Mouse (Mus musculus) intestine, embryonic 16.5 days (tissue): ENCODE measurements around the gene Smad1. TPM values are rescaled to one million over a fixed set of nuclear protein-coding genes. Genes with fewer than 3 reads are reported as not detected.

Experiments used
- ATAC-seq: fragments of 200-750 bp; cut with Nextera tagmentation; 2 replicates; pipeline ENCODE4 v1.8.0; 2017; ENCODE audit warnings: moderate TSS enrichment, moderate library complexity
- H3K27ac ChIP-seq: fragments of 300-500 bp; sonication (generic); 2 replicates; pipeline ENCODE4 v1.5.1; 2014; ENCODE audit warnings: mild to moderate bottlenecking, low read length
- H3K27me3 ChIP-seq: fragments of 300-500 bp; sonication (generic); replicated peaks from 2 replicates; pipeline ENCODE4 v1.6.1; 2014; ENCODE audit warnings: low read length, control low read depth, mixed read lengths; ENCODE audit not compliant: control insufficient read depth, insufficient read depth
- H3K36me3 ChIP-seq: fragments of 300-500 bp; sonication (generic); 2 replicates; pipeline ENCODE4 v1.6.1; 2014; ENCODE audit warnings: low read length, control low read depth; ENCODE audit not compliant: control insufficient read depth, insufficient read depth
- H3K4me1 ChIP-seq: fragments of 300-500 bp; sonication (generic); 2 replicates; pipeline ENCODE4 v1.6.1; 2014; ENCODE audit warnings: low read length, control low read depth, mixed read lengths; ENCODE audit not compliant: control insufficient read depth, insufficient read depth
- H3K4me2 ChIP-seq: fragments of 300-500 bp; sonication (generic); 2 replicates; pipeline ENCODE4 v1.6.1; 2014; ENCODE audit warnings: low read depth, low read length, control low read depth
- H3K4me3 ChIP-seq: fragments of 300-500 bp; sonication (generic); 2 replicates; pipeline ENCODE4 v1.5.1; 2014; ENCODE audit warnings: mild to moderate bottlenecking, low read length
- H3K9ac ChIP-seq: fragments of 300-500 bp; sonication (generic); 2 replicates; pipeline ENCODE4 v1.6.1; 2014; ENCODE audit warnings: low read depth, low read length
- H3K9me3 ChIP-seq: fragments of 300-500 bp; sonication (generic); 2 replicates; pipeline ENCODE4 v1.6.1; 2016; ENCODE audit warnings: low read length, control low read depth; ENCODE audit not compliant: control insufficient read depth
- WGBS: fragments of 180-500 bp; shearing (Covaris S2); extraction: QIAGEN DNeasy Blood & Tissue Kit; methylation state at CpG from one replicate; pipeline ENCODE4 v1.1.7; 2014; 5-methylcytosine and 5-hydroxymethylcytosine counted together
- polyA plus RNA-seq: library from polyadenylated mRNA; unstranded; fragments of >200 nt; fragmentation: Nextera tagmentation; extraction: Ambion mirVana; gene quantifications from 2 replicates; pipeline ENCODE4 v1.2.1, GENCODE M21; 2015

Gene Smad1
- polyA plus RNA-seq, 1 experiment from 2014 or later: 33.6 TPM

DNA sequence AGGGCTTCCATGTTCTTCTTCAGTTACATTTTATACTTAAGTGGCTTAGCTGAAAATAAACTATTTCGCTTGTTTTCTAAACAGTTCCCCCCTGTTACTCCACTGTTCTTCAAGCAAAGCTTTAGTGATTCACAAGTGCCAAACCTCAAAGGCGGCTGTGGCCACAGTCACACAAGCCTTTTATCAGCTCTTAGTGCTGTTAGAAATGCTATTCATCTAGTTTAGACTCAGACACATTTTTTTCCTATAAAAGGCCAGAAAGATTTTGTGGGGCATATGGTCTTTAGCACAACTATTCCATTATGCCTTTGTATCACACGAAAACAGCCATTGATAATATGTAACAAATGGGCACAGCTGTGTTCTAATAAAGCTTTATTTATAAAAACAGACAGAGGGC is 48.5 kb downstream of the Smad1 start:
- Histone ChIP-seq H3K36me3 (peaks cover 2% of the 10 kb centered on the region; the same call in 1 of the 2 replicates), H3K4me3 (no peak overlapping the region), H3K4me2 (no peak overlapping the region), H3K27me3 (no peaks in the 10 kb centered on the region), H3K4me1 (peaks cover 15% of the 10 kb centered on the region; the same call in 1 of the 2 replicates), H3K27ac (peak overlapping the region; percentile 21; the same call in 1 of the 2 replicates), H3K9ac (no peak overlapping the region), H3K9me3 (no peaks in the 10 kb centered on the region)
- ATAC-seq: no peak
- WGBS: 43% methylated on average over 3 of the region's 3 CpGs

DNA sequence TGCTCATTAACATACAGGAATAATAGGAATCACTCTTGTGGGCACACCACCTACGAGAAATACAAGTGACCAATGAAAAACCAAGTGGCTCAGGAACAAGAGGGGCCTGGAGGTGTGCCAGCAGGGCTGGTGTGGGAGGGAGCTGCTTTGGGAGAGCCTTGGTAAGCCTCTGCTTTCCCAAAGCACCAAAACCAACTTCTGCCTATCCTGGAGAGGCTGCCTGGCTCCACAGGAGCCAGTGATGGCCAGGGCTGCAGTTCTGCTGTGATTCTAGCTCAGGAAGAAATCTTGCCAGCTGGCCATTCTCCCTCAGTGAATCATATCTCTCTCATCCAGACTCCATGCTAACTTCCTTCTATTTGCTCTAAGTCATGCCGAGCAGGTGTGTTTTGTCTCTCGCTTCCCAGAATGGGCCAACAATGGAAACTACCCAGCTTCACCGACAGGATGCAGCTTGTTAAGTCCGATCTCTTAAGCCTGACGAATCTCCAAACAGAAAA is 49.2 kb downstream of the Smad1 start:
- ATAC-seq: peak; percentile 52
- peaks cover 14% of the 10 kb centered on the region; the same call in 1 of the 2 replicates for H3K4me1 ChIP-seq
- H3K27ac ChIP-seq: peak overlapping the region; percentile 57
- H3K27me3 ChIP-seq: no peaks in the 10 kb centered on the region
- no peak overlapping the region for H3K4me3 ChIP-seq
- H3K4me2 ChIP-seq: no peak overlapping the region
- WGBS: 28% methylated on average over 6 of the region's 6 CpGs
- H3K9ac ChIP-seq: no peak overlapping the region
- peaks cover 2% of the 10 kb centered on the region; the same call in 1 of the 2 replicates for H3K36me3 ChIP-seq
- no peaks in the 10 kb centered on the region for H3K9me3 ChIP-seq

DNA sequence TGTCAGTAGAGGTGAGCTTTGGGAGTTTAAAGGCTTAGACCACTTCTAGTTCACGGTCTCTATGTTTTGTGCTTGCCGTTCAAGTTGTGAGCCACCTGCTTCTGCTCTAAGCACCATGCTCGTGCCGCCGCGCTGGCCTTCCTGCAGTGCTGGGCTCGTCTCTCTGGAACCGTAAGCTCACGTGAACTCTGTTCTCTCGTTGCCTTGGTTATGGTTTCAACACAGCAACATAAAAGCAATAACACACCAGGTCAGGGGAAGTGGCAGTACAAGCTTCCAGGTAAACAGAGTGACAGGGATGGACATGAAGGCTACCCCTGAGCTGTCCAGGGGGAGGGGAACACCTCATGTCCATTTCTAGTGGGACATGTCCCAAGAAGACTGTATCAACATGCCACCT is 52.9 kb downstream of the Smad1 start:
- H3K27me3 ChIP-seq: no peaks in the 10 kb centered on the region
- H3K9ac ChIP-seq: no peak overlapping the region
- H3K4me3 ChIP-seq: no peak overlapping the region
- ATAC-seq: peak; percentile 69
- no peak overlapping the region for H3K27ac ChIP-seq
- 0 out of 2 replicates have a peak, but pooled peaks cover 6% of the 10 kb centered on the region for H3K4me1 ChIP-seq
- no peaks in the 10 kb centered on the region for H3K9me3 ChIP-seq
- H3K36me3 ChIP-seq: no peaks in the 10 kb centered on the region; the same call in 1 of the 2 replicates
- 75% methylated on average over 10 of the region's 10 CpGs for WGBS
- H3K4me2 ChIP-seq: no peak overlapping the region; the same call in 1 of the 2 replicates

DNA sequence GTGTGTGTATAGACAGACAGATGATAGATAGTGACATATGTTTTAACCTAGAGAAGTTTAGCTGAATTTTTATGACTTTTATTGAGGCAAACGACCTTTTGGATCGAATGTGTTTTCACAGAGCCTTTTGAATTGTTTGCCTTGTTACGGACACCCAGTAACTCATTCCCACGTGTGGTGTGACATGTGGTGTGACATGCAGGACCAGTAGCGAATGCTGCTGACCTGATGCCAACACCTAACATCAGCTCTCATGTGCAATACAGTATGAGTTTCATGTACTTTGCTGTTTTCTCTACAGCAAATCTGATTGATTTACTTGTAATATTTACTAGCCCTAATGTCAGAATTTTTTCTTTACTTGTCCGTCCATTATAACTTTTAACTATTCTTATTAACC is 53.5 kb downstream of the Smad1 start:
- no peaks in the 10 kb centered on the region for H3K9me3 ChIP-seq
- no peak overlapping the region for H3K4me3 ChIP-seq
- ATAC-seq: no peak
- H3K27ac ChIP-seq: no peak overlapping the region
- peaks cover 4% of the 10 kb centered on the region; the same call in 1 of the 2 replicates for H3K36me3 ChIP-seq
- H3K9ac ChIP-seq: no peak overlapping the region
- no peak overlapping the region for H3K4me2 ChIP-seq
- H3K27me3 ChIP-seq: no peaks in the 10 kb centered on the region
- H3K4me1 ChIP-seq: 0 out of 2 replicates have a peak, but pooled peaks cover 6% of the 10 kb centered on the region
- WGBS: 62% methylated on average over 6 of the region's 6 CpGs

- Histone ChIP-seq H3K9ac (no peak overlapping the region), H3K27me3 (no peaks in the 10 kb centered on the region), H3K4me3 (no peak overlapping the region), H3K27ac (no peak overlapping the region), H3K4me2 (no peak overlapping the region), H3K4me1 (no peaks in the 10 kb centered on the region), H3K36me3 (peaks cover 12% of the 10 kb centered on the region; the same call in 1 of the 2 replicates), H3K9me3 (no peaks in the 10 kb centered on the region)
- ATAC-seq: no peak
- WGBS: 91% methylated on average over 8 of the region's 8 CpGs
Measured at GRCm38 (mm10) chr8:79341236-79341635, 58.1 kb downstream of the Smad1 start.

DNA sequence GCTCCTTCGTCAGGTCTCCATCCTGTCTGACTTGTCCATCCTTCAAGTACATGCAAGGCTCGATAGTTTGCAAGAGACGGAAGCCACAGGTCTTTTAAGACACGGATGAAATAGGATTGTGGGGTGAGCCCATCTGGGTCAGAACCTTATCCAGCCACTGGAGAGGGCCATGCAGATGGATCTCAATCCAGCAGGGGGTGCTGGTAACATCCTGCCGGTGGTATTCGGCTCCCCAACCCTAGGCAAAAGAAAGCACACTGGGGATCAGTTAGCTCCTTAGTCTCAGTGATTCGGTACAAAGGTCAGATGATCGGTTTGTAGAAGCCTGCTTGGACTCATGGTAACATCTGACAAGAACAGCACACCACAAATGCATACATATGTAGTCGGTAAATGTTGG is 59.8 kb downstream of the Smad1 start:
- 74% methylated on average over 9 of the region's 9 CpGs for WGBS

GRCm38 (mm10) chr8:79338619-79339018 is 60.7 kb downstream of the Smad1 start:
- Histone ChIP-seq H3K9ac (no peak overlapping the region), H3K4me2 (no peak overlapping the region), H3K27me3 (no peaks in the 10 kb centered on the region), H3K4me3 (no peak overlapping the region), H3K36me3 (peaks cover 12% of the 10 kb centered on the region; the same call in 1 of the 2 replicates), H3K4me1 (no peaks in the 10 kb centered on the region), H3K27ac (no peak overlapping the region), H3K9me3 (0 out of 2 replicates have a peak, but pooled peaks cover under 1% of the 10 kb centered on the region)
- ATAC-seq: no peak
- WGBS: 78% methylated on average over 10 of the region's 10 CpGs

More for the DNA sequence above, 59.8 kb downstream of the Smad1 start:
- Histone ChIP-seq H3K27ac (no peak overlapping the region), H3K4me3 (no peak overlapping the region), H3K36me3 (peaks cover 12% of the 10 kb centered on the region; the same call in 1 of the 2 replicates), H3K4me1 (no peaks in the 10 kb centered on the region), H3K4me2 (no peak overlapping the region), H3K27me3 (no peaks in the 10 kb centered on the region), H3K9ac (no peak overlapping the region), H3K9me3 (no peaks in the 10 kb centered on the region)
- ATAC-seq: no peak

DNA sequence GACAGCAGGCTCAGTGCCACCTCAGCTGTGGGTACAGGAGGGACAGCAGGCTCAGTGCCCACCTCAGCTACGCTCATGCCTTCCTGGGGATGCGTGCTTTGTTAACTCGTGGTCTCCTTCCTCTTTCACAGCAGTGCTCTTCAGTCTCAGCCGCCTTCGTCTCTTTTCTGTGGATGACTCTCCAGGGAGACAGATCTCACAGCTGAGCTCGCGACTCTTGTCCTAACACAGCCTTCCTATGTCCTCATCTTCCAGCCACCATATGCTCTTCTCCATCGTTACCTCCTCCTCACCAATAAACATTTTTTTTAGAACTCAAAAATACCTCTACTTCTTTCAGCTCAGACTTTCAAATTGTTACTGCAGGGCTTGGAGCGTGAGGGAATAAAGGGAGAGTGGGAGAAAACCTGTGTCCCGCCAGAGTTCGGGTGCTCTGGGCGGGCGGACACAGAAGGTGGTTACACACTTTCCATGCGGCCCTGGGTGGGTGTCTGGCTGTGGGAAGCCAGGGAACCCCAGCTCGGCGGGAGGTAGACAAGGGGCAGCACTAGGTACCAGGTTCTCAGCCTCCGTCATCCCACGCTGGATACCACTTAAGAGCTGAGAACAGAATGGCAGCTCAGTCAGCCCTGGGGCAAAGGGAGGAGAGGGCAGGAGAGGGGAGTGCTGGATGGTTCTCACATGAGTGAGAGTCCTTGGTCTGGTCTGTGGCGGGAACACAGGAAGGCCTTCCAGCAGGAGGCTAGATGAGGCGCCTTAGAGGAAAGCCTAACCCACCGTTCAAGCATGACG is 67.0 kb downstream of the Smad1 start:
- Histone ChIP-seq H3K4me1 (peaks cover 3% of the 10 kb centered on the region; the same call in 1 of the 2 replicates), H3K9me3 (0 out of 2 replicates have a peak, but pooled peaks cover 4% of the 10 kb centered on the region), H3K36me3 (no peaks in the 10 kb centered on the region), H3K4me3 (no peak overlapping the region), H3K27ac (no peak overlapping the region), H3K9ac (no peak overlapping the region), H3K27me3 (no peaks in the 10 kb centered on the region), H3K4me2 (no peak overlapping the region)
- no peak for ATAC-seq
- 93% methylated on average over 22 of the region's 22 CpGs for WGBS

DNA sequence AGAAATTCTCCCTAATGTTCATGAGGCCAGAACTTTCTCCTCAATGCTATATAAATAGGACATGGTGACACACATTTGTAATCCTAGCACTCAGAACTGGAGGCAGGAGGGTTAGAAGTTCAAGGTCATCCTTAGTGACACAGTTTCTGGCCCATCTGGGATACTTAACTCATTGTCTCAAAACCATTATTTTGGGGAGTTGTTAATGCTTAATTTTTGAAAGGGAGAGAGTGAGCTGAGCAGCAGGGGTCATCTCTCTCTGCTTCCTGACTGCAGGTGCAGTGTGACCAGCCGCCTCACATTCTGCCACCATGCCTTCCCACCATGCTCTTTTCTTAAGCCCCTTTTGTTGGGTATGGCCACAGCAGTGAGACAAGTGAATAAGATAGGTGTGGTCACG is 67.7 kb downstream of the Smad1 start:
- 90% methylated on average over 2 of the region's 2 CpGs for WGBS
- peaks cover 4% of the 10 kb centered on the region; the same call in 1 of the 2 replicates for H3K4me1 ChIP-seq
- no peak for ATAC-seq
- H3K4me2 ChIP-seq: no peak overlapping the region
- H3K9me3 ChIP-seq: 0 out of 2 replicates have a peak, but pooled peaks cover 4% of the 10 kb centered on the region
- no peaks in the 10 kb centered on the region for H3K36me3 ChIP-seq
- H3K9ac ChIP-seq: no peak overlapping the region
- no peak overlapping the region for H3K4me3 ChIP-seq
- no peak overlapping the region for H3K27ac ChIP-seq
- H3K27me3 ChIP-seq: no peaks in the 10 kb centered on the region
